Mouse (Mus musculus) heart, adult 11 months (tissue): Measurements from ENCODE around the gene Mpped2.

ENCODE experiments used
- DNase-seq: peaks from one replicate; pipeline ENCODE4 v3.0.0; 2022

The Mpped2 gene

DNA sequence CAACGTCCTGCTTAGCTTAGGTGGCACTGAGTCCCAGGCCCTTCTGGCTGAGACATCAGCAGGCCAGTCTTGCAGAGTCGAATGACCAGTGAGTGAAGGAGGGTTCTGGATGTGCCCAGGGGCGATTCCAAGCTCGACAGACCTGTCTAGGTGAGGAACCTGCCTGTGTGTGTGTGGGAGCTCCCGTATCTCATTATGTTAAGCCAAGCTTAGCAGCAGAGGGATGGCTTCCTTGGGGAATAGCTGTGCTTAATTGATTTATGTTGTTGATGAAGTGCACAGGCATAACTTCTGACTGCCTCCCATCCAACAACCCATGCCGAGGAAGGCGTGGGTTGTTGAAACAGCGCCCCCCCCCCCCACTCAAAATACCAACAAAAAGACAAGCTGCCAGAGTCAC, 128.2 kb downstream of the Mpped2 start:
- DNase-seq: no peak

- DNase-seq: peak; percentile 58
Measured at GRCm38 (mm10) chr2:106821883-106822282, 128.8 kb downstream of the Mpped2 start.

DNA sequence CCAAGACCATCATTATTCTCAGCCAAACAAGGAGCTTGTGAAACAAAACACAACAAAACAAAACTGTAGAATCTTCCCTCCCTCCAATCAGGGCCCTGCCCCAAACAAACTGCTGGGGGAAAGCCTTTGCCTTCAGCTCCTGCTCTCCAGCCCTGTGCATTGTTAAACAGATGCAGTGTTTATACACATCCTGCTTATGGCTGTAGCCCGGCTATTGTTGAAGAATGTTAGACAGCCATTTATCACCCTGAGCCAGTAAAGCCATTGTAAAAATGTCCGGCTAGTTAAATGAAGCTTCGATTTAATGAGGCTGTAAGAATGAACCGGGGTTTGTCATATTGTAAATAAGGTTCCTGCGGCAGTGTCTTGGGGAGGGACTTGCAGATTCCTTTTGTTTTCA, 129.5 kb downstream of the Mpped2 start:
- DNase-seq: no peak

- DNase-seq: peak; percentile 15
Measured at GRCm38 (mm10) chr2:106825461-106825860, 132.4 kb downstream of the Mpped2 start.

- DNase-seq: peak; percentile 24
Measured at GRCm38 (mm10) chr2:106826023-106826422, 133.0 kb downstream of the Mpped2 start.

DNA sequence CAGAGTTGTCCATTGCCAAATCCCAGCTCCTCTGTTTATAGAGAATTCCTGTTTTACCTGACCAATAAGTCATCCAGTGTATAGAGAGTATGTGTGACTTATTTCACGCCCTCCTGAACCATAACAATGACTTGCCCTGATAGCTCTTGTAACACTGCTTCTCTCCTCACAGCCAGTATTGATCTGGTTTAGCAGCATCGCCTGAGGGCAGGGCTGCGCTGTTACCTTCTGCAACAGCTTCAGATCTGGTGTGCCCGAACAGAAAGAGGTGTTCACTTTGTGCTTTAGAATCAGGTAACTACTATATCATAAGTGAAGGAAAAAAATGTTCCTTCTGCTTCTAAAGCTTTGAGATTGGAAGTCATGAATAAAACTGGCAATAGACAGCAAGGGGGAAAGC, 133.7 kb downstream of the Mpped2 start:
- no peak for DNase-seq

GRCm38 (mm10) chr2:106828573-106829310, 135.7 kb downstream of the Mpped2 start:
- peak; percentile 70 for DNase-seq

DNA sequence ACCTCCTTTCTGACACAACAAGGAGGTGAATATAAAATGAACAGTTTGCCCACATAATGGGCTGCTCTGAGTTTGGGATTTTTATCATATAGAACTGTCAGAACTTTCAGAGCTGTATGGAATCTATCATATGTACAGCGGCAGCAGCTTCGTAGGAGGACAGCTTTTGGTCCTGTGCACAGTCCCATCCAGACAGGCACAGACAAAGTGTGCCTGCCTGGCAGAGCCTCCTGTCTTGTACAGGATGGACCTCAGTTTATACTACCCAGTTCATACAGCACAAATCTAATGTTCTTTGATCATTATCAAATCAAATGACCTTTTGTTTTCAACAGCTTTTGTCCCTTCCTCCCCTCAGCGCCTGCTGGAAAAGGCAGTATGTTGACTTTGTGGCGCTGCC, 136.4 kb downstream of the Mpped2 start:
- DNase-seq: peak; percentile 25

- DNase-seq: no peak
Measured at GRCm38 (mm10) chr2:106832577-106832976, 139.5 kb downstream of the Mpped2 start.

DNA sequence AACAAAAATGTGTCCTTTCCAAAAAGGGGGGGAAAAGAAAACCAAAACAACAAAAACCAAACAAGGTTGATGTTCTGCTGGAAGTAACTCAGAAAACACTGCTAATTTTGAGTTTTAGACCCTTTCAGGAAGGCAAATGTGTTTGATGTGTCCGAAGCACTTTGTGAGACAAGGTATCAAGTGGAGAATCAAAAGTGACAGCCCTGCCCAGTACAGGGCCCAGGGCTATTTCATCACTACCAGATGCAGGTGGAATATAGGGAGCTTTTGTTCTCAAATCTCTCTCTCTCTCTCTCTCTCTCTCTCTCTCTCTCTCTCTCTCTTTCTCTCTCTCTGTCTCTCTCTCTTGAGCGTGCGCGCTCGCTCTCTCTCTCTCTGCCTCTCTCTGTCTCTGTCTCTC, 140.1 kb downstream of the Mpped2 start:
- DNase-seq: peak; percentile 29

GRCm38 (mm10) chr2:106835321-106835720, 142.3 kb downstream of the Mpped2 start:
- peak; percentile 54 for DNase-seq

GRCm38 (mm10) chr2:106837241-106837640, 144.2 kb downstream of the Mpped2 start:
- no peak for DNase-seq

GRCm38 (mm10) chr2:106844147-106844546, 151.1 kb downstream of the Mpped2 start:
- DNase-seq: no peak

GRCm38 (mm10) chr2:106844766-106845678, 152.0 kb downstream of the Mpped2 start:
- no peak for DNase-seq

DNA sequence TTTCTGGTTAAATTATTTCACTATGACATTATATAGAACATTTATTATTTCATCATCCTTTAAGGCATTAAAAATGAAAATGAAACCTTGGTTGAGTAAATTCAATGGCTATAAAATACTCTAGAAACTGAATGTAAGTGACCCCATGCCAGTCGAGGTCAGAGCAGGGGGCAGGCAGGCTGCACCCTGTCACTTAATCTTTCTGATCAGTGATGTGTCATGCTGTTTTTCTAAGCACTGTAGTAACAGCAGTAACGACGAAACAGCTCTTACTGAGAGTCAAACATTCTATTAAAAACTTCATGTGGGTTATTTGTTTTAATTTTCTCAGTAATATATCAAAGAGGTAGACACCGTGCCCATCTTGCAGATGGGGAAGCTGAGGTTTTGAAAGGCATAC, 153.4 kb downstream of the Mpped2 start:
- DNase-seq: no peak

GRCm38 (mm10) chr2:106849389-106849788, 156.3 kb downstream of the Mpped2 start:
- no peak for DNase-seq

DNA sequence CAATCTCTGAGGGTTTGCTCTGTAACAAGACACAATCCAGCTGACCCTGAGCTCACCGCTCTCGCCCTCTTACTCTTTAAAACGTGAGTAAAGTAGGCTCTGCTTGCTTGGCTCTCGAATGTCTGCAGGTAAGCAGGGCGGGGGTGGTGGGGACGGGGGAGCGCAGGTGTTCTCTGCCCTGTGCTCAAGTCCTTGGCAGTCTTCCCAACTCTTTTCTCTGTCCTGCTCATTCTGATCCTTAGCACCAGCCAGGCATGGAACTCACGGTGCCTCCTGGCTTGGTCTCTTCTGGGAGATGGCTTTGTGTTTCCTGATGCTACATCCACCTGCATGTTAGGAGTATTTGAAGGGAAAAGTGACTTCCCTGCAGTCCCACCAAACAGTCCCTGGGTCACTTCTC, 158.4 kb downstream of the Mpped2 start:
- DNase-seq: no peak

- DNase-seq: no peak
Measured at GRCm38 (mm10) chr2:106854213-106854612, 161.1 kb downstream of the Mpped2 start.

DNA sequence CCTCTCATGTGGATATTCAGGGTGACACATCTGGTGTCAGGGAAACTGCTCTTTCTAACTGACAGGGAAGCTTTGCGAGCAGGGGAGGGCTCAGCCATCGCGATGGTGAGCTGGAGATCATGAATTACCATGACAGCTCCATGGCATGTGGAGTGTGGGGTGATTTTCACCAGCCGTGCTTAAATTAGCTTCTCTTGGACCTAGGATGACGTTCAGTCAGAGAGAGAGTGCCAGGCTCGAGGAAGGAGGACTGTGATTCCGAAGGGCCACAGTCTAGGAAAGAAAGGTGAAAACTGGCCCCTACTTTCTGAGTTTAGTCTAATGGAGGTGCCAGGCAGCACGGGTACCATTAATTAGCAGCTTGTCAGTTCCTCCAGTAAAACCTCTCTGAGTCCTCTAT, 161.7 kb downstream of the Mpped2 start:
- DNase-seq: peak; percentile 91

DNA sequence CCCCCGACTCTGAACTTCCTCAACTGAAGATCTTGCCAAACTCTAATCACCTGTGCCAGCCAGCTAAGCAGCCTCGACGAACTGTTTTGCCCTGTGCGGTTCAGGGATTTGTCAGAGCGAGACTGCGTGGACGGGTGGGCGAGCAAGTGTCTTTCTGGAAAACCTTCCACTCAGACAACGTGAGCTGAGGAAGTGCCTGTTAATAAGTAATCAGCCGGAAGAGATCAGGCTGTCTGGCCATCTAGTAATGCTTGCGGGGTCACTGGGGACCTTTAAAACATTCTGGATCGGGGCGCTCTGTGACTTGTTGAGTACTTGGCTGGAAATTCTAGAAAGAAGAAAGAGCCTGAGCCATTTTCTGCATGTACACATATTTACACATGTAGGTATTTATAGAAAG, 162.1 kb downstream of the Mpped2 start:
- no peak for DNase-seq

GRCm38 (mm10) chr2:106855623-106856350, 162.7 kb downstream of the Mpped2 start:
- DNase-seq: peak; percentile 90

- no peak for DNase-seq
Measured at GRCm38 (mm10) chr2:106856361-106856961, 163.4 kb downstream of the Mpped2 start.

- no peak for DNase-seq
Measured at GRCm38 (mm10) chr2:106857258-106857657, 164.2 kb downstream of the Mpped2 start.
